12 mouse cellular contexts compared by ENCODE assay signal in genomic region chr6:6167339-6168126, GRCm38 (mm10).
"Had no signal": no experiment of that assay in that cellular context is flagged by ENCODE, and none has a peak within 500 bp of the region (broad histone marks: within the 10 kb centered on the region; RNA-seq: fewer than 3 reads in every experiment).

No protein-coding gene starts in this region.

- DNase-seq: kidney, postnatal 4 days; left cerebral cortex, postnatal 4 days; lung, adult 18-20 months; midbrain, embryonic 14.5 days; right cerebral cortex, adult 18-20 months; right cerebral cortex, postnatal 25 days; thymus, postnatal 36 days had no signal

- H3K4me2 ChIP-seq: limb, embryonic 13.5 days; neural tube, embryonic 15.5 days had no signal

- H3K36me3 ChIP-seq: limb, embryonic 13.5 days; neural tube, embryonic 15.5 days had no signal

- H3K9me3 ChIP-seq: limb, embryonic 13.5 days; neural tube, embryonic 15.5 days had no signal

- H3K4me3 ChIP-seq: layer of hippocampus, adult 2 months; limb, embryonic 13.5 days; myocyte; neural tube, embryonic 15.5 days had no signal

- H3K27me3 ChIP-seq: limb, embryonic 13.5 days; neural tube, embryonic 15.5 days had no signal

- H3K9ac ChIP-seq: limb, embryonic 13.5 days; liver, embryonic 14.5 days; neural tube, embryonic 15.5 days had no signal

- H3K27ac ChIP-seq: layer of hippocampus, adult 2 months; limb, embryonic 13.5 days; liver, embryonic 14.5 days; neural tube, embryonic 15.5 days had no signal
